Mouse (Mus musculus): ENCODE measurements around the gene Rnaseh2c. TPM values are rescaled to one million over a fixed set of nuclear protein-coding genes. Genes with fewer than 3 reads are reported as not detected.

Gene Rnaseh2c
- polyA plus RNA-seq, 1 experiment = 47.2 TPM

- Histone ChIP-seq H3K9ac (ENCODE audit: low read depth, poor library complexity, severe bottlenecking) (no peak overlapping the region), H3K4me1 (ENCODE audit: control insufficient read depth, insufficient read depth, low read length) (no peaks in the 10 kb centered on the region), H3K36me3 (ENCODE audit: control insufficient read depth, insufficient read depth, low read length, poor library complexity, severe bottlenecking) (no peaks in the 10 kb centered on the region), H3K4me3 (ENCODE audit: low read depth, low read length) (no peak overlapping the region), H3K9me3 (replicated peaks; ENCODE audit: control insufficient read depth, insufficient read depth, low read length, poor library complexity, severe bottlenecking) (no peaks in the 10 kb centered on the region), H3K27me3 (ENCODE audit: control insufficient read depth, insufficient read depth, low read length, poor library complexity, severe bottlenecking) (no peaks in the 10 kb centered on the region), H3K27ac (ENCODE audit: insufficient read depth, low read length) (no peak overlapping the region)
- TF ChIP-seq EP300 (IDR thresholded peaks at IDR 0.05; ENCODE audit: insufficient read depth, low read depth, low read length) = no peak
- peak; percentile 11 for TF ChIP-seq CTCF (IDR thresholded peaks at IDR 0.05; ENCODE audit: low read depth, low read length)
Observed at GRCm38 (mm10) chr19:5589159-5589558, 12.5 kb upstream of the Rnaseh2c start.

DNA sequence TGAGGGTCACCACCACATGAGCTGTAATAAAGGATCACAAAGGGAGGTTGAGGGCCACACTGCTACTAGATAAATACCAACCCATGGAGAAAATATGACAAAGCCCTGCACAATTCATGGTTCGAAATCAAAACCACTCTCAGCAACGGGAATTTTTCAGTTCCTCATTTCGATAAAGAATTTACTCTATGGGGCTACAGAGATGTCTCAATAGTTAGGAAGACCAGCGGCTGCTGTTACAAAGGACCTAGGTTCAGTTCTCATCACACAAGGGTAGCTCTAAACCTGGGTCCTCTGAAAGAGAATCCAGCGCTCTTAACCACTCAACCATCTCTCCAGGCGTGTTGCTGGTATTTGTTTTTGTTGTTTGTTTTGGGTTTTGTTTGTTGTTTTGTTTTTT is 9.8 kb upstream of the Rnaseh2c start:
- TF ChIP-seq EP300 (IDR thresholded peaks at IDR 0.05; ENCODE audit: insufficient read depth, low read depth, low read length) (no peak), POLR2A (IDR thresholded peaks at IDR 0.05; ENCODE audit: insufficient read depth, low read length) (no peak), CTCF (IDR thresholded peaks at IDR 0.05; ENCODE audit: low read depth, low read length) (no peak)
- H3K36me3 ChIP-seq (ENCODE audit: control insufficient read depth, insufficient read depth, low read length, poor library complexity, severe bottlenecking) = no peaks in the 10 kb centered on the region
- H3K27ac ChIP-seq (ENCODE audit: insufficient read depth, low read length) = no peak overlapping the region
- H3K9me3 ChIP-seq (replicated peaks; ENCODE audit: control insufficient read depth, insufficient read depth, low read length, poor library complexity, severe bottlenecking) = no peaks in the 10 kb centered on the region
- H3K4me3 ChIP-seq (ENCODE audit: low read depth, low read length) = no peak overlapping the region
- no peak overlapping the region for H3K9ac ChIP-seq (ENCODE audit: low read depth, poor library complexity, severe bottlenecking)
- H3K4me1 ChIP-seq (ENCODE audit: control insufficient read depth, insufficient read depth, low read length) = no peaks in the 10 kb centered on the region
- H3K27me3 ChIP-seq (ENCODE audit: control insufficient read depth, insufficient read depth, low read length, poor library complexity, severe bottlenecking) = no peaks in the 10 kb centered on the region

DNA sequence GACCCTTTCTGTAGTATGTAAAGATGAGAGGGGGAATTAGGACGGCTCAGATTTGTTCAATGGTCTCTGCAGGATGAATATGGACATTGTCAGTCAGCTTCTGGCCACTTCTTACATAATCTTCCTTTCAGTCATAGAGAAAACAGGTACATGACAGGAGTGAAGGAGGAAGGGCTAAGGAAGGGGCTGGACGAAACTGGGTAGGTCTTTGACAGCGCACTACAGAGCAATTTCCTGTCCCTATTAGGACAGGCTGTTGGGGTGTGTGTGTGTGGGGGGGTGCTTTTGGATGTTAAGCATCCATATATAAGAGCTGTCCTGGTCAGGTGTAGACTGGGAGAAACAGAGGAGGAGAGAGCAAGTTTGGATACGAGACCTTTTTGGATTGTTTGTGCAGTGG is 2.4 kb upstream of the Rnaseh2c start:
- TF ChIP-seq EP300 (IDR thresholded peaks at IDR 0.05; ENCODE audit: insufficient read depth, low read depth, low read length) (no peak), POLR2A (IDR thresholded peaks at IDR 0.05; ENCODE audit: insufficient read depth, low read length) (no peak), CTCF (IDR thresholded peaks at IDR 0.05; ENCODE audit: low read depth, low read length) (no peak)
- H3K36me3 ChIP-seq (ENCODE audit: control insufficient read depth, insufficient read depth, low read length, poor library complexity, severe bottlenecking) = peaks cover 8% of the 10 kb centered on the region
- no peaks in the 10 kb centered on the region for H3K4me1 ChIP-seq (ENCODE audit: control insufficient read depth, insufficient read depth, low read length)
- H3K27me3 ChIP-seq (ENCODE audit: control insufficient read depth, insufficient read depth, low read length, poor library complexity, severe bottlenecking) = no peaks in the 10 kb centered on the region
- H3K9ac ChIP-seq (ENCODE audit: low read depth, poor library complexity, severe bottlenecking) = no peak overlapping the region
- H3K27ac ChIP-seq (ENCODE audit: insufficient read depth, low read length) = no peak overlapping the region
- H3K9me3 ChIP-seq (replicated peaks; ENCODE audit: control insufficient read depth, insufficient read depth, low read length, poor library complexity, severe bottlenecking) = no peaks in the 10 kb centered on the region
- H3K4me3 ChIP-seq (ENCODE audit: low read depth, low read length) = no peak overlapping the region

GRCm38 (mm10) chr19:5603664-5604063 is 2.0 kb downstream of the Rnaseh2c start:
- Histone ChIP-seq H3K36me3 (ENCODE audit: control insufficient read depth, insufficient read depth, low read length, poor library complexity, severe bottlenecking) (peaks cover 38% of the 10 kb centered on the region), H3K9me3 (replicated peaks; ENCODE audit: control insufficient read depth, insufficient read depth, low read length, poor library complexity, severe bottlenecking) (no peaks in the 10 kb centered on the region), H3K9ac (ENCODE audit: low read depth, poor library complexity, severe bottlenecking) (no peak overlapping the region), H3K4me3 (ENCODE audit: low read depth, low read length) (no peak overlapping the region), H3K4me1 (ENCODE audit: control insufficient read depth, insufficient read depth, low read length) (no peaks in the 10 kb centered on the region), H3K27me3 (ENCODE audit: control insufficient read depth, insufficient read depth, low read length, poor library complexity, severe bottlenecking) (no peaks in the 10 kb centered on the region), H3K27ac (ENCODE audit: insufficient read depth, low read length) (no peak overlapping the region)
- TF ChIP-seq CTCF (IDR thresholded peaks at IDR 0.05; ENCODE audit: low read depth, low read length) = no peak
- no peak for TF ChIP-seq POLR2A (IDR thresholded peaks at IDR 0.05; ENCODE audit: insufficient read depth, low read length)
- TF ChIP-seq EP300 (IDR thresholded peaks at IDR 0.05; ENCODE audit: insufficient read depth, low read depth, low read length) = no peak

DNA sequence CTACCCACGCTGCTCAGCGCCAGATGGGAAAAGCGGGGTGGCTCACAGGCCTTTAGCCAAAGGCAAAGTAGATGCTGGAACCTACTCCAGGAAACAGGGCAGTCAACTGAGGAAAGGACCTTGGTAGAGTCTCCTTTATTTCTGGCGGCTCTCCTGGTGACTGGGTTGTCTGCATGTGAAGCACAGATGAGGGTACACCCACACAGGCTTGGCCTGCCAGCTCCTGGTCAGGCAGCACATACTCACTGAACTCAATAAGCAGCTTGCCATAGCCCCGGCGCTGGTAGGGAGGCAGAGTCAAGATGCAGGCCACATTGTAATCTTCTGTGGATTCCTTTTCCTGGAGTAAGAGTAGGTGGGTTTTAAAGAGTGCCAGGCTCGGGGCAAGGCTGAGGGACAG is 3.5 kb downstream of the Rnaseh2c start:
- H3K36me3 ChIP-seq (ENCODE audit: control insufficient read depth, insufficient read depth, low read length, poor library complexity, severe bottlenecking) = peaks cover 41% of the 10 kb centered on the region
- H3K9ac ChIP-seq (ENCODE audit: low read depth, poor library complexity, severe bottlenecking) = no peak overlapping the region
- no peaks in the 10 kb centered on the region for H3K4me1 ChIP-seq (ENCODE audit: control insufficient read depth, insufficient read depth, low read length)
- TF ChIP-seq EP300 (IDR thresholded peaks at IDR 0.05; ENCODE audit: insufficient read depth, low read depth, low read length) (no peak), CTCF (IDR thresholded peaks at IDR 0.05; ENCODE audit: low read depth, low read length) (no peak), POLR2A (IDR thresholded peaks at IDR 0.05; ENCODE audit: insufficient read depth, low read length) (no peak)
- no peaks in the 10 kb centered on the region for H3K27me3 ChIP-seq (ENCODE audit: control insufficient read depth, insufficient read depth, low read length, poor library complexity, severe bottlenecking)
- H3K27ac ChIP-seq (ENCODE audit: insufficient read depth, low read length) = no peak overlapping the region
- no peaks in the 10 kb centered on the region for H3K9me3 ChIP-seq (replicated peaks; ENCODE audit: control insufficient read depth, insufficient read depth, low read length, poor library complexity, severe bottlenecking)
- H3K4me3 ChIP-seq (ENCODE audit: low read depth, low read length) = no peak overlapping the region

- TF ChIP-seq POLR2A (IDR thresholded peaks at IDR 0.05; ENCODE audit: insufficient read depth, low read length) (no peak), EP300 (IDR thresholded peaks at IDR 0.05; ENCODE audit: insufficient read depth, low read depth, low read length) (no peak), CTCF (IDR thresholded peaks at IDR 0.05; ENCODE audit: low read depth, low read length) (no peak)
- Histone ChIP-seq H3K4me3 (ENCODE audit: low read depth, low read length) (no peak overlapping the region), H3K9ac (ENCODE audit: low read depth, poor library complexity, severe bottlenecking) (no peak overlapping the region), H3K36me3 (ENCODE audit: control insufficient read depth, insufficient read depth, low read length, poor library complexity, severe bottlenecking) (peaks cover 41% of the 10 kb centered on the region), H3K27me3 (ENCODE audit: control insufficient read depth, insufficient read depth, low read length, poor library complexity, severe bottlenecking) (no peaks in the 10 kb centered on the region), H3K9me3 (replicated peaks; ENCODE audit: control insufficient read depth, insufficient read depth, low read length, poor library complexity, severe bottlenecking) (no peaks in the 10 kb centered on the region), H3K27ac (ENCODE audit: insufficient read depth, low read length) (no peak overlapping the region), H3K4me1 (ENCODE audit: control insufficient read depth, insufficient read depth, low read length) (no peaks in the 10 kb centered on the region)
Observed at GRCm38 (mm10) chr19:5606196-5606595, 4.5 kb downstream of the Rnaseh2c start.
